Mouse (Mus musculus) CH12.LX (cell line): ENCODE measurements at regions not wholly inside any gene's neighbourhood (a gene's known extent, or its start where the extent isn't known, plus 50 kb on each side); places are given as distances from the start of the nearest gene placed in this dataset.

ENCODE experiments used
- CHD2 ChIP-seq: IDR thresholded peaks from 2 replicates; pipeline ENCODE4 v1.6.1; 2011; ENCODE audit warnings: low read length, improper control_type of control experiment
- CTCF ChIP-seq, 2 experiments: IDR thresholded peaks in 1 of 2; conservative IDR thresholded peaks in 1 of 2; 2 replicates each; pipeline ENCODE4 v1.5.1; 2011 to 2012; ENCODE audit warnings: low read depth in 2 of 2, low read length in 2 of 2, improper control_type of control experiment in 1 of 2, inconsistent platforms in 1 of 2, mild to moderate bottlenecking in 1 of 2, moderate library complexity in 1 of 2
- ETS1 ChIP-seq: conservative IDR thresholded peaks from 2 replicates; pipeline ENCODE4 v1.6.1; 2012; ENCODE audit warnings: low read depth, mild to moderate bottlenecking, inconsistent platforms, low read length, improper control_type of control experiment, moderate library complexity
- JUN ChIP-seq: IDR thresholded peaks from 2 replicates; pipeline ENCODE4 v1.6.1; 2011; ENCODE audit warnings: low read depth, mild to moderate bottlenecking, low read length, improper control_type of control experiment, moderate library complexity; ENCODE audit not compliant: insufficient read depth
- KAT2A ChIP-seq: IDR thresholded peaks from 2 replicates; pipeline ENCODE4 v1.6.1; 2012; ENCODE audit warnings: low read length, improper control_type of control experiment, inconsistent platforms; ENCODE audit not compliant: insufficient replicate concordance
- POLR2A ChIP-seq: IDR thresholded peaks from 2 replicates; pipeline ENCODE4 v1.6.1; 2011; ENCODE audit warnings: low read depth, mild to moderate bottlenecking, improper control_type of control experiment, low read length
- RCOR1 ChIP-seq: conservative IDR thresholded peaks from 2 replicates; pipeline ENCODE4 v1.6.1; 2012; ENCODE audit warnings: low read depth, mild to moderate bottlenecking, inconsistent platforms, low read length, improper control_type of control experiment

- TF ChIP-seq JUN (no peak), ETS1 (no peak), POLR2A (no peak), RCOR1 (no peak), CHD2 (no peak), CTCF (conservative IDR thresholded peaks at IDR 0.05 in 1 of 2, IDR thresholded peaks at IDR 0.05 in 1 of 2; ENCODE audit: low read depth in 2 of 2, low read length in 2 of 2) (no peak), KAT2A (no peak)
Observed at GRCm38 (mm10) chr13:6473401-6474190, 74.4 kb upstream of the Pitrm1 start.
